Mouse (Mus musculus): ENCODE results near the gene Ube2d2b. TPM values are rescaled to one million over a fixed set of nuclear protein-coding genes. Genes with fewer than 3 reads are reported as not detected.
A peak's percentile ranks its signal among the peaks of the same experiment; 100 is the strongest.

Gene Ube2d2b
- total RNA-seq (2014; rRNA removed) (not detected in 2 replicates), polyA plus RNA-seq (2015; fragmentation: Nextera tagmentation; extraction: Ambion mirVana) (0.14 and 0.18 TPM in 2 replicates)

DNA sequence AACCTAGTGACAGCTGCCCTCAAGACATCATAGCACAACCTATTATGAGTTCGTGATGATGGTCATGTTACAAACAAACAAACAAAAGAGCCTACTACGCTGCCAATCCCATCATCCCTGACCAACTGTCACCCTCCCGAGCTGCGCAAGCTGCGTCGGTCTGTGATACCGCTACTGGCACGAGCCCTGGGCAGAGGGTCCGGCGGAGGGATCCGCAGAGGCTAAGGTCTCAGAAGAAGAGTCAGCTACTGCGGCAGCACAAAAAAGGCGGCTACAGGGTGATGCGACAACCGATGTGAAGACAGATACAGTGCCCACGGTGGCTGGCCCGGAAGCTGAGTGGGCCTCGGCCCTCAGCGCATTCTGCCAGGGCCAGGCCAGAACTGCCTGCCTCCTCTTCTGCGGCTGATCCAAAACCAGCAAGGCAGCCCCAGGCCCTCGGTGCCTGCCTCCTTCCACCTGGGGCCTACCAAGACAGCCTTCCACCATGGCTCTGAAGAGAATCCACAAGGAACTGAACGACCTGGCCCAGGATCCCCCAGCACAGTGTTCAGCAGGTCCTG, at the start of gene Ube2d2b:
Gene Ube2d2b, plus strand, starts transcription at position 102 of the 563 bp plus-strand sequence.
- no peak within 1 kb of the TSS for H3K9ac ChIP-seq (replicated peaks; ENCODE audit: low read length)

DNA sequence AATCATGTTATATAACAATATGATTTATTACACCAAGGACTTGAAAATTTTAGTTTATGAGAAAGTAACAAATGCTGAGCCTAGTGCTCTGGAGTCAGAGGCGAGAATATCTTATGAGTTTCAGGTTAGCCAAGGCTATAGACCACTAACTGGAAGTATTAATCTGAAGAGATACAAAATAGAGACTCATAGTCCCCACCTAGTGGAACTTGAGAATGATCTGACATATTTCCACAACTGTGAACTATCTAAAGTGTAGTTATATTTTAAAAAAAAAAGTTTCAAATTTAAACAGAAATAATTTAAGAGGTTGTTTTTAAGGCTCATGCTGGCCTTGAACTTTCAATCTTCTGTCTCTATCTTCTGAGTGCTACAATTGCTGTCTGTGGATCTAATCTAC, 47.5 kb upstream of the Ube2d2b start:
- Histone ChIP-seq H3K4me3 (ENCODE audit: low read length) (no peak overlapping the region), H3K4me2 (ENCODE audit: low read depth, low read length) (no peak overlapping the region), H3K27ac (no peak overlapping the region), H3K9ac (replicated peaks; ENCODE audit: low read length) (no peak overlapping the region), H3K9me3 (ENCODE audit: low read length) (no peaks in the 10 kb centered on the region), H3K4me1 (ENCODE audit: insufficient read depth, low read length) (no peaks in the 10 kb centered on the region), H3K36me3 (ENCODE audit: insufficient read depth, low read length) (peaks cover 10% of the 10 kb centered on the region; the same call in 1 of the 2 replicates), H3K27me3 (ENCODE audit: insufficient read depth, low read length) (no peaks in the 10 kb centered on the region)
- WGBS: 95% methylated on average over 1 of the region's 1 CpGs
- no peak for ATAC-seq
- no peak for DNase-seq (ENCODE audit: low spot score)
- TF ChIP-seq CTCF (IDR thresholded peaks at IDR 0.05; ENCODE audit: low read depth): no peak

More for the DNA sequence above, at the start of gene Ube2d2b:
- H3K4me3 ChIP-seq (ENCODE audit: low read length): no peak within 1 kb of the TSS
- no peak for DNase-seq (ENCODE audit: low spot score)
- no peaks in the 10 kb centered on the region for H3K4me1 ChIP-seq (ENCODE audit: insufficient read depth, low read length)
- ATAC-seq: no peak
- H3K36me3 ChIP-seq (ENCODE audit: insufficient read depth, low read length): peaks cover 5% of the 10 kb centered on the region; the same call in 1 of the 2 replicates
- no peaks in the 10 kb centered on the region for H3K27me3 ChIP-seq (ENCODE audit: insufficient read depth, low read length)
- H3K9me3 ChIP-seq (ENCODE audit: low read length): peaks cover 6% of the 10 kb centered on the region; the same call in 1 of the 2 replicates
- no peak within 1 kb of the TSS for H3K27ac ChIP-seq
- 98% methylated on average over 22 of the region's 22 CpGs for WGBS
- H3K4me2 ChIP-seq (ENCODE audit: low read depth, low read length): no peak within 1 kb of the TSS
- no peak for TF ChIP-seq CTCF (IDR thresholded peaks at IDR 0.05; ENCODE audit: low read depth)

DNA sequence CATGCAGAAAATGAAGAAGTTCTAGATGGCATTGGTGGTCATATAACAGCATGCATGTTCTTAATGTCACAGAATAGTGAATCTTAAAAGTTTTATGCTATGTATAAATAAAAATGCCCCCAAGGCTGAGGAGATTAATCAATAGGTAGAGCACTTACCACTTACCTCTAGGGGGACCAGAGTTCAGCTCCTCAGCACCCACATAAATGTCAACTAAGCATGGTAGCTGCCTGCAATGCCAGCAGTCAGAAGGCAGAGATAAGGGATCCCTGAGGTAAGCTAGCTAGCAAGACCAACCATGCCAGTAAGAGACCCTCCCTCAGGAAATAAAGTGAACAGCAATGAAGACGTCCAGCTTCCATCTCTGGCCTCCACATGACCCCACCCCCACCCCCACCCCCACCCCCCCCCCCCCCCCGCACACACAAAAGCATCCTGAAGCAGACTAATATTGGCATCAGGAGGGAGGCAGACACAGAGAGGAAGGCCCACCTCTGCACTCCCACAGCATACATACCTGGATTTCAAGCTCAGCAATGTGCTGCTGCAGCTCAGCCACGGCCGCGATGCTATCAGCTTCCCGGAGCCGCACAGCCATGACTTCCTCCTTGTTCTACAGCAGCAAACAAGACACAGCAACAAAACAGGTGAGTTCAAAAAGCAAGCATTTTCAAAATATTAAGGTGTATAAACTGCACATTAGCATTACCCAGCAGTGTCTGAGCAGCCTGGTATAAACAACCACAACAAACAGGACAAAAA, 42.0 kb upstream of the Ube2d2b start:
- ATAC-seq: no peak
- WGBS: 87% methylated on average over 6 of the region's 7 CpGs
- no peak overlapping the region for H3K27ac ChIP-seq
- H3K36me3 ChIP-seq (ENCODE audit: insufficient read depth, low read length): peaks cover 10% of the 10 kb centered on the region; the same call in 1 of the 2 replicates
- H3K27me3 ChIP-seq (ENCODE audit: insufficient read depth, low read length): no peaks in the 10 kb centered on the region
- DNase-seq (ENCODE audit: low spot score): no peak
- H3K4me1 ChIP-seq (ENCODE audit: insufficient read depth, low read length): no peaks in the 10 kb centered on the region
- no peaks in the 10 kb centered on the region for H3K9me3 ChIP-seq (ENCODE audit: low read length)
- TF ChIP-seq CTCF (IDR thresholded peaks at IDR 0.05; ENCODE audit: low read depth): no peak
- H3K9ac ChIP-seq (replicated peaks; ENCODE audit: low read length): no peak overlapping the region
- no peak overlapping the region for H3K4me3 ChIP-seq (ENCODE audit: low read length)
- no peak overlapping the region for H3K4me2 ChIP-seq (ENCODE audit: low read depth, low read length)

DNA sequence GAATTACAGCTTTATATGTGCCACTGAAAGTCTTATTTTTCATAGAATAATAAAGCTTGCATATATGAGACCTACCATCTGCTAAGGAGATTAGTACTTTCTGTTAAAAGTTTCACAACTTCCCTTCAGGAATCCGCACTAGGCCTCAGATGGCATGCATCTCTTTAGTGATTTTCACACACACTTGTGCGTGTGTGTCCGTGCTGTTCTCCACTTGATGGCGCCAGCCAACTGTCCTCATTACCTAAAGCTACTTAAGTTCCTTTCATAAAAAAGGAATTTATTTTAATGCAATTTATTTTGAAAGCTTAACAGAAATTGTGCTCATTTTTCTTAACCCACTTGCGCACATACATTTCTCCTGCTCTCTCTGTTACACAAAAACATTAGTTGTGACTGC, 40.4 kb upstream of the Ube2d2b start:
- Histone ChIP-seq H3K4me1 (ENCODE audit: insufficient read depth, low read length) (no peaks in the 10 kb centered on the region), H3K9me3 (ENCODE audit: low read length) (no peaks in the 10 kb centered on the region), H3K9ac (replicated peaks; ENCODE audit: low read length) (no peak overlapping the region), H3K4me2 (ENCODE audit: low read depth, low read length) (no peak overlapping the region), H3K4me3 (ENCODE audit: low read length) (no peak overlapping the region), H3K27me3 (ENCODE audit: insufficient read depth, low read length) (no peaks in the 10 kb centered on the region), H3K27ac (no peak overlapping the region), H3K36me3 (ENCODE audit: insufficient read depth, low read length) (peaks cover 10% of the 10 kb centered on the region; the same call in 1 of the 2 replicates)
- TF ChIP-seq CTCF (IDR thresholded peaks at IDR 0.05; ENCODE audit: low read depth): peak; percentile 68
- ATAC-seq (no peak), DNase-seq (ENCODE audit: low spot score) (peak; percentile 53)
- 78% methylated on average over 5 of the region's 5 CpGs for WGBS

GRCm38 (mm10) chr5:107791966-107792365, 37.9 kb upstream of the Ube2d2b start:
- WGBS: 88% methylated on average over 2 of the region's 2 CpGs
- Histone ChIP-seq H3K27ac (no peak overlapping the region), H3K4me2 (ENCODE audit: low read depth, low read length) (no peak overlapping the region), H3K9me3 (ENCODE audit: low read length) (no peaks in the 10 kb centered on the region), H3K4me3 (ENCODE audit: low read length) (no peak overlapping the region), H3K9ac (replicated peaks; ENCODE audit: low read length) (no peak overlapping the region), H3K36me3 (ENCODE audit: insufficient read depth, low read length) (peaks cover 10% of the 10 kb centered on the region; the same call in 1 of the 2 replicates), H3K4me1 (ENCODE audit: insufficient read depth, low read length) (no peaks in the 10 kb centered on the region), H3K27me3 (ENCODE audit: insufficient read depth, low read length) (no peaks in the 10 kb centered on the region)
- DNase-seq (ENCODE audit: low spot score): no peak
- no peak for TF ChIP-seq CTCF (IDR thresholded peaks at IDR 0.05; ENCODE audit: low read depth)
- no peak for ATAC-seq

GRCm38 (mm10) chr5:107792516-107792915, 37.4 kb upstream of the Ube2d2b start:
- DNase-seq (ENCODE audit: low spot score) (no peak), ATAC-seq (no peak)
- H3K27me3 ChIP-seq (ENCODE audit: insufficient read depth, low read length): no peaks in the 10 kb centered on the region
- WGBS: 98% methylated on average over 3 of the region's 3 CpGs
- no peaks in the 10 kb centered on the region for H3K9me3 ChIP-seq (ENCODE audit: low read length)
- peaks cover 11% of the 10 kb centered on the region; the same call in 1 of the 2 replicates for H3K36me3 ChIP-seq (ENCODE audit: insufficient read depth, low read length)
- no peaks in the 10 kb centered on the region for H3K4me1 ChIP-seq (ENCODE audit: insufficient read depth, low read length)
- H3K27ac ChIP-seq: no peak overlapping the region
- no peak overlapping the region for H3K4me2 ChIP-seq (ENCODE audit: low read depth, low read length)
- H3K4me3 ChIP-seq (ENCODE audit: low read length): no peak overlapping the region
- no peak for TF ChIP-seq CTCF (IDR thresholded peaks at IDR 0.05; ENCODE audit: low read depth)
- H3K9ac ChIP-seq (replicated peaks; ENCODE audit: low read length): no peak overlapping the region

Measured in hindbrain, postnatal 0 days (tissue).